Mouse (Mus musculus): Measurements from ENCODE around the gene Svs1. TPM values are rescaled to one million over a fixed set of nuclear protein-coding genes. Genes with fewer than 3 reads are reported as not detected.

Svs1 gene
- polyA plus RNA-seq (2012) = not detected in 2 replicates

DNA sequence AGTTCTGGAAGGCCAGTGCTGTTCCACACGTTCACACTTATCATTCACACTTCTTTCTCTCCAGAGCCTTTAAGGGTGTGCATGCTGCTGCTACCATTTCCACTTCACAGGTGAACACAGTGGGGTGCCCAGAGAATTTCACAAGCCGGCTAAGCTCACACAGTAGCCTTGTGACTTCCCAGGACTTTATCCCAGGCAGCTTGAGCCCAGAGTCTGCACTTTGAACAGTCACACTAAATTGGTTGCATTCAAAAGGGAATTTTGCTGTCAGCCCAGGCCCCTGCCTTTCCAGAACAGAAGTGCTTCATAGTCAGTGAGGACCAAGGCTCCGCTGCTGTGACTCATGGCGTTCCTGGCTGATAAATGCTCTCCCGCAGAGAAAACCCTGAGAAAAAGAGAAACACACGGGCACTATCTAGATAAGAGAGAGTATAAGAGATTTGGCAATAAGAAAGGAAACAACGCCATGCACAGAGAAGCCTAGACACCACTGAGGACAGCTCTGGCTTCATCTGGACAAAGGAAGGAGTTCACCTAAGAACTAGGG lies at the start of gene Svs1:
Gene Svs1 (plus strand): TSS at position 418 of the 547 bp plus-strand sequence.
- no peak for TF ChIP-seq GATA1 (IDR thresholded peaks at IDR 0.05; ENCODE audit: low read length)

DNA sequence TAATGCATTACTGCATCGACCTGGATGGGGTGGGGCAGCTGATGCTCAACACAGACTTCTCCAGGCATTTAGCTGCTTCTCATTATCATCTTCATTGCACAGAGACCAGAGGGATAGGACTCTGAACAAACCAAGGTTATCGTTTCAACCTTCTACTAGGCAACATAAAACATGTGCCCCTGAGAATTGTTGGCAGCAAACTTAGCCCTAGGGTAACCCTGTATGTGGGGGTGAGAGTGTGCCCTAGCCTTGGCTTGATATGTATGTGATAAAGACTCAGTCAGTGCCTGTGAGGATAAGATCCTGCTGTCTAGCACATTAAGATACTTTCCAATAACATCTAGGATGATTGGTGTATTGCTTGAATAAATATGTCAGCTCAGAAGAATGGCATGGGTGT lies 37.1 kb upstream of the Svs1 start:
- no peak for TF ChIP-seq GATA1 (IDR thresholded peaks at IDR 0.05; ENCODE audit: low read length)

DNA sequence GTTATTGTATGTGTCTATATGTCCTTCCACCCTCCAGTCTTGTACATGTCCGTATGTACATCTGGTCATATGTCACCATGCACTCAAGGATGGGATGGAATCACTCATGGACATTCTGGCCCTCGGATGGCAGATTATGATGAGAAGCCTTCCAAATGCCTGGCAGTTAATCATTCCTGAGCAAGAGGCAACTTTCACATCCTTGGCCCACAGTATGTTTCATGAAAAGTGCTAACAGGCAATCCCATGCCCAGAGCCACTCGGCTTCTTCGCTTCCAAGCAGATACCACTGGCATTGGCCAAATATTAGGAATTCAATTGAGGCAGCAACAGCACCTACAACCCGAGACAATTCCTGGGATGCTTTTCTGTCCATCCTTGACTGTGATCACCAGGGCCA lies 36.0 kb upstream of the Svs1 start:
- no peak for TF ChIP-seq GATA1 (IDR thresholded peaks at IDR 0.05; ENCODE audit: low read length)

DNA sequence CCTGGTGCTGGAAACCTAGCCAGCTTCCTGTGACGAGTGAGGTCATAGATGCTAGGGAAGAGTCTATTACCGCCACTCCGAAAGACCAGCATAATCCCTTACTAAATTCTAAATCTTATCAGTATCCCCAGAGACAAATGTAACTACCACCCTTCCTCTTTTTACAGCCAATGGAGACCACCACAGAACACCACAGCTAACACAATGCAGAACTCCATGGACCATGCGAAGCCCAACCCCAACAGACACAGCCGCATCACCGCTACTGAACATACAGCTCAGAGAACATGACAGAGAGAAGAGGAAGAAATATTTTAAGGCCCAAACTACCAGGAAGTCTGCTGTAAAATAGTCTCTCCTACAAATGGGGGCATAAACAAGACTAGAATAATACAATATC lies 35.0 kb upstream of the Svs1 start:
- no peak for TF ChIP-seq GATA1 (IDR thresholded peaks at IDR 0.05; ENCODE audit: low read length)

DNA sequence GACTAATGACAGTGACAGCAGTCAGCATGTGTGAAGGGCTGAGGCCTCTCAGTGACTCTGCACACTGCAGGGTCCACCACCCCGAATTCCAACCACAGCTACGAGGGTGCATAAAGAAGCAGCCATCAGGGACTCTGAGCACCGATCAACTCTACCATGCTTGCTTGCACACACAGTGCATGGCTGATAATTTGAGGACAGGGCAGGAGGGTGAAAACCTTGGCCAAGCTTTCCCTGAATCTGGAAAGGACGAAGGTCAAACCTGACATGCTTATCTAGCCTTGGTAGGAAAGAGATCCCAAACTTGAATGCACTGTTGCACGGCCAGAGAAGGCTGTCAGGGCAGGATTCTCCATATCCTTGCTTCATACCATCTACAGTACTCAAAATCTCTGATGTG lies 33.4 kb upstream of the Svs1 start:
- no peak for TF ChIP-seq GATA1 (IDR thresholded peaks at IDR 0.05; ENCODE audit: low read length)

DNA sequence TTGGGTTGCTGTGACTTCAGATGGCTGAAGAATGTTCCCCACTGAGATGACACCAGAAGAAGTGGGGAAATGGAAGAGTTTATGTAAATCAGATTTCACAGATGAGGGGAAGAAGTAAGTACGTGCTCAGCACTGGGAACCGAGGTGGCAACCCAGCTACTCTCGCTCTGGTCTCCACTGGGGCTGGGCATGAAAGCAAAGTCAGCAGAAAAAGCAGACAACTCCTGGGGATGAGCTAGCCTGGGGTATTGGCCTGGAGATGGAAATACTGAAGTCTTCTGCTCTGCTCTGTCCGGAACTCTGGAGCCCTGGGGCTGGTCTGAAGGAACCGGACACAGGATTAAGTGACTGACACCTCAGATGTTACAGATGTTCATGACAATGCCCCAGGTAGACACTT lies 32.5 kb upstream of the Svs1 start:
- TF ChIP-seq GATA1 (IDR thresholded peaks at IDR 0.05; ENCODE audit: low read length) = no peak

DNA sequence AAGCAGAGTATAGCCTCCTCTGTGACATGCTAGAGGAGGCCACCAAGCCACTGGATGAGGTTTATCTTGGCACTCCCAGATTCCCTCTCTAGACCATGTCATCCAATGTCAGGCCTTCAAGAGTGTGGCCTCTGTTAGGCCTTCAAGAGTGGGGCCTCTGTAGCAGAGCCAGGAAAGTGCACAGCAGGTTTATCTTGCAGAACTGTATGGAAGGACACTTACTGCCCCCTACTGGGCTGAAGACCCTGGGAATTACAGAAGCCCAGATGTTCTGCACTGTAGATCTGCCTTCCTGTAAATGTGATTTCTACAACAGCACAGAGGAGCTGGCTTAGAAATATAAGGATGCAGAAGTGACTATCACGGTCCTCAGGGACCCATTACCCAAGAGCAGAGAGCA lies 31.7 kb upstream of the Svs1 start:
- no peak for TF ChIP-seq GATA1 (IDR thresholded peaks at IDR 0.05; ENCODE audit: low read length)

DNA sequence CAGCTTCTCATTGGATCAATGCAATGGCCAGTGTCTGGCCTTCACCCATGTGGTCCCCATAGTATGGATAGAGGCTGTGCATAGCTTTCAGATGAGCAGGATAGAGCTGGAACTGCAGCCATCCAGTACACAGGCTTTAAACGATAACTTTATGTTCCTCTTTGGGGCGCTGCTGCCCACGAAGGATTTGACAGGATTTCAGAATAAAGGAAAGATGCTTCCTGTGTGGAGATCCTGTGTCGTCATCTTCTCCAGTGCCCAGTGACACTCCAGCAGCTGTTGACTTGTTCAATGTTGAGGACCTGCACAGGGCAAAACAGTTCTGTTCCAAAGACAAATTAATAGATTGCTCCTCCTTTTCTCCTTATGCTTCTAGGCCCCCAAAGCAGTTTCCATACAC lies 29.9 kb upstream of the Svs1 start:
- TF ChIP-seq GATA1 (IDR thresholded peaks at IDR 0.05; ENCODE audit: low read length) = no peak

DNA sequence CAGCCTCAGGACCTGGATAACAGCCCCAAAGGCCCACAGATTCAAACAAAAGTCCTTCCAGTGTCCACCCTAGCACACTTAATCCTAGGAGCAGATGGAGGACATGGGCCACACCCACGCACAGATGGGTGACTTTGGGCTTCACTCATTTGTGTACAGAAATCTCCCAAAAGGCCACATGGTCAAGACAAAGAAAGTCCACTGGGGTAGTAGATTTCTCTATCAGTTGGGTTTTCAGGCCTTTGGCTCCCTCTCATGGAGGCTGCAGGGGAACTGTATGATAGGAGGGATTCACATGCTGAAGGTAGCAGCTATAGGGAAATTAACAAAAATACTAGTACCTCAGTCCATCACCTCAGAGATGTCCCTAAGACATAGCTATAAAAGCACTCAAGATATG lies 28.6 kb upstream of the Svs1 start:
- TF ChIP-seq GATA1 (IDR thresholded peaks at IDR 0.05; ENCODE audit: low read length) = no peak

DNA sequence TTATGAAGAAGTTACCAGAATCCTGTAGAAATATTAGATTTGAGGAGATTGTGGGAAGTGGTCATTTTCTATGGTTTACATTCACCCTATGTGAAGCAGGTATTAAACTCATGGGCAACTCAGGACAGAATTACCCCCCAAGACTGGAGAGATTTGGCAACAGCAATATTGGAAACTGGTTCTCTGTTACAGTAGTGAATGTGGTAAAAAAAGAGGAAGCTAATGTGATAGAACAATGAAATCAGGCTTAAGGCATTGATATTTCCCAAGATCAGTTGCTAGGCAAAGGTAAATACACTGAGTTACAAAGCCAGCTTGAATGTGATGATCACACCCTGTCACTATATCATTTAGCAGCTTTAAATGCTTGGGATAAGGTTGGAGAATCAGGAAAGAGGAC lies 18.8 kb upstream of the Svs1 start:
- TF ChIP-seq GATA1 (IDR thresholded peaks at IDR 0.05; ENCODE audit: low read length) = no peak

DNA sequence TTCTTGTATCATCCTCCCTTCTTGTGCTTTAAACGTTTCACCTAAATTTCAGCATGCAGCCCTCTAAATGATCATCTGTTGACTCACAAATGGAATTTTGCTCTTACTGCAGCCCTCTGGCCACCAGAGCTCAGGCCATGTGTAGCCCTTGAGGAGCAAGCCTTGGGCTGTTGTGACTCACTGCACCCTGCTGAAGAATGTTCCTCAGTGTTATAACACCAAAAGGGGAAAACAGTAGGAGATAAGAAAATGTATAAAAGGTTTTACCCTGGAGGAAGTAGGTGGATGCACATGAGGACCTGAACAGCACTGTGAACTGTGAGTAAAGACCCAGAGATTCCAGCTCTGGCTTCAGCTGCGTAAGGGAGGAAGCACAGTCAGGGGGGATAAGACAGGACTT lies 12.0 kb upstream of the Svs1 start, which contains the start of gene Doxl2:
Gene Doxl2 (plus strand): TSS at position 301 of the 400 bp plus-strand sequence.
- no peak for TF ChIP-seq GATA1 (IDR thresholded peaks at IDR 0.05; ENCODE audit: low read length)

DNA sequence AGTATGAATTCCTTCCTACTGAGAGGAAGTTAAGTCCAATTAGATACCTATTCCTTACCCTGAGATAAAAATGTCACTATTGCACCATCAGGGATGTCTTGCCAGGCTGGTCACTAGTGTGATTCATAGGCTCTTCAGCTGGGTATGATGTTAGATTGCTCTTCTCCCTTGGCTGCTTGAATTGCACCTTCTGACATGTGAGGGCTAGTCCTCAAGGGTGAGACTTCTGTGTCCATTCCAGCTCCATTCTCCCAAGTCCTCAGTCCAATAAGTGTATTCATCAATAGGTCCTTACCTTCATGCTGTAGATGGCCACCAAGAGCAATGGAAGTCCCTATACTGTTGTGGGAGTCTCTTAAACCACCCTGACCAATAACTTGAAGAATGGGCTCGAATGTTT lies 7.0 kb upstream of the Svs1 start:
- TF ChIP-seq GATA1 (IDR thresholded peaks at IDR 0.05; ENCODE audit: low read length) = no peak

DNA sequence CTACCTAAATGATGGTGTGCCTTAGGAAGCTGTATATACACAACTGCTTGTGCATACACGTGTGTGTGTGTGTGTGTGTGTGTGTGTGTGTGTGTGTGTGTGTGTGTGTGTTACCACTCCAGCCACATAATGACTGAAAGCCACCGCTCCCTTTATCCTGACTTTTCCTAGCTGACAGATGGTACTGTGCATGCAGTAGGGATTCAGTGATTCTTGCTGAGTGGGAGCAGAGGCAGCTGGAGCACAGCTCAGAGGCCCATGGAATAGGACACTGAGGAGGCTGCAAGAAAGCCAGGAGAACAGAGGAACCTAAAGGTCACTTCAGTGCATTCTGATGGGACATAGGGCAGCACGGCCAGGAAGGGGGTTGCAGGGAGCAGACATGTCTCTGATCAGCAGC lies 4.4 kb upstream of the Svs1 start:
- TF ChIP-seq GATA1 (IDR thresholded peaks at IDR 0.05; ENCODE audit: low read length) = no peak

DNA sequence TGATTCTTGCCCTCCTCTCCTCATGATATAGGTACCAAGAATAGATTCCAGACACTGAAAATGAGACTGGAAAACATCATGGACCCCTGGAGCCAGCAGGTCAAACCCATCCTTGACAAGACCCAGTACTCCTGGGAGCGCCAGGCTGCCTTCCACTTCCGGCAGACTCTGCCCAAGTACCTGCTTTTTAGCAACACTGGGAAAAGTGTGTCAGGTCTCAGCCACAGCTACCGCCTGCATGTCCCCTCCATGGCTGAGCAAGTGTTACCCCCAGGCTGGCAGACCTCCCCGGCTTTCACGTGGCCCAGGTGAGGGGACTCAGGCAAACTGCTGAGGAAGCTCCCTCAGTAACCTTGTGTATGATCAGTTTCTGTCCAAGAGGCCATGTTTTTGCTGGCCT lies 3.3 kb downstream of the Svs1 start:
- TF ChIP-seq GATA1 (IDR thresholded peaks at IDR 0.05; ENCODE audit: low read length) = no peak

DNA sequence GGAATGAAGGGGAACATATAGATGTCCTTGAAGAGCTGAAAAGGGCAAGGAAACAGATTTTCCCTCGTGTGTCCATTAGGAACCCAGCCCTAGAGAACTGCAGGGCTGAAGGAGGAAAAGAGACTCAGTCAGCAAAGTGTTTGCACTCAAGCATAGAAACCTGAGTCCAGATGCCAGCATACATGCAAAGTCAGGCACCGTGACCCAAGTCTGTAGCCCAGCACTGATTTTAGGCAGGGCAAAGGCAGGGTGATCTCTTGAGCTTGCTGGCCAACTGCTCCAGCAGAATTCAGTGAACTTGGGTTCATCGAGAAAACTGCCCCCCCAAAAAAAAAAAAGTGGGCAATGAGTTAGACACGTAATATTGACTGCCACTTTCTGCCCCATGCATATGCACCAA lies 5.3 kb downstream of the Svs1 start:
- TF ChIP-seq GATA1 (IDR thresholded peaks at IDR 0.05; ENCODE audit: low read length) = no peak

DNA sequence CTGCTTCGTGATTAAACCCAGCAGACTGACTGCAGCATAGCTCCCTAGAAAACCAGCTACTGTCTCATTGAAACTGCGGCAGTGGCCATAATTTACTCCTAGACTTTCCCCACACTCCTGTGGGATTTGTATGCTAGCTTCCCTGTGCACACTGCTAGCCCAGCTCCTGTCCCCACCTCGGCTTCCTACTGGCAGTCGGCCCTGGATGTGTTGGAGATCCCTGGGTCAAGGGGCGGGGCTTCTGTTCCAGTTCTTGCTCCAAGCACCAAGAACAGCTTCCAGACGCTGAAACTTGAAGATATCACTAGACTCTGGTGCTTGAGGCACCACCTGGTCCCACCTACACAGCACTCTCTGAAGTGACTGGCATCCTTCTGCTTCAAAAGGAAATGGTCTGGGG lies 11.5 kb downstream of the Svs1 start:
- TF ChIP-seq GATA1 (IDR thresholded peaks at IDR 0.05; ENCODE audit: low read length) = no peak

DNA sequence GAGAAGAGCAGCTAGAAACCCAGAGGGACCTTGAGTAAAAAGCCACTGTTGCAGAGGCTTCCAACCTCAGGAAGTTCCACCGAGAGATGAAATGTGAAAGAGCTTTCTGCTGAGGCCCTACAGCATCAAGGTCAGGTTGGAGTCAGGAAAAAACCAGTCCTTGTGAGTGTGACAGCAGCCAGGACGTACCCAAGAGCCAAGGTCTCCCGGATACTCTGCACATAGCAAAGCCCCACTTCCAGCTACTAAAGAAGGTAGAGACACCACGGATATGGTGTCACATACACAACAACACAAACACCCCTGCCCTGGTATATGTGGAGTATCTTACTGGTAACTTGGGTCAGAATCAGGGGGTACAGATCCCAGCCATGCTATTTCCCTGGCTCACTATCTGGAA lies 12.1 kb downstream of the Svs1 start:
- no peak for TF ChIP-seq GATA1 (IDR thresholded peaks at IDR 0.05; ENCODE audit: low read length)

DNA sequence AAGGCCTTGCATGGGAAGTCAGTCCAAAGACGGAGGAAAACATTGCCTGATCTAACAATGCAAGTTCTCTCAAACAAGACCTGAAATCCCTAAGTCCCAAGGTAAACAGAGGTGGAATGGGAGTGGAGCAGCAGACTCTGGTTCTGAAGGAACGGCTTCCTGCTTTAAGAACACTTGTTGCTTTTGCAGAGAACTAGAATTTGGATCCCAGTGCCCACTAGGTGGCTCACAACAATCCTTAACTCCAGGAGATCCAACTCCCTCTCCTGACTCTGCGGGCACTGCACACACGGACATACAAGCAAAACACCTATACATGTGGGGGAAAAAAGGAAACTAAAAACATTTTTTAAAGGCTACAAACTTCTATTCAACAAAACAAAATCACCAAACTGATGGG lies 16.7 kb downstream of the Svs1 start:
- no peak for TF ChIP-seq GATA1 (IDR thresholded peaks at IDR 0.05; ENCODE audit: low read length)

All from G1E-ER4 (cell line).